Mouse (Mus musculus) C2C12 (cell line): ENCODE measurements around the gene Fbxl17.

ENCODE experiments used
- CTCF ChIP-seq: IDR thresholded peaks from one replicate; pipeline ENCODE4 v1.5.1; 2011; ENCODE audit not compliant: control insufficient read depth, insufficient read depth, insufficient read length
- MAX ChIP-seq: IDR thresholded peaks from one replicate; pipeline ENCODE4 v1.6.1; 2011; ENCODE audit warnings: mild to moderate bottlenecking, control low read depth
- MYOG ChIP-seq: IDR thresholded peaks from one replicate; pipeline ENCODE4 v1.6.1; 2011; ENCODE audit not compliant: control insufficient read depth, insufficient read length; ENCODE audit errors: extremely low read depth

DNA sequence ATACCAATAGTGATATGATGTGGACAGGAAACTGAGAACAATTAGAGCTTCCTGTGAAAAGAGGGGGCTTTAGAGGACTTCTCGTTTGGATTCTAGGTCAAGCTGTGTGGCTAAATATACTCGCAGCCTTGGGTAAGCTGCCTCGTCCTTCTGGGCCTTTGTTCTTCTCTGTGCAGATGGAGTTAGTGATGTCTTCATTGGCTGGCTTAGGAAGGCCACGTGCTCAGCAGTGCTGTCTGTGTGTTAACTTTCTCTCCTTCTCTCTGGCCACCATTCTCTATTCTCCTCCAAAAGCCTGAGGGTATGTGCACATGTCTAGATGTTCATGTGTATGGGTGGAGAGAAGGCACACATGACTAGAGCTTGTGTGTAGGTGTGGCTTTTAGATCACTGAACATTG lies 470.7 kb downstream of the Fbxl17 start:
- no peak for TF ChIP-seq CTCF
- TF ChIP-seq MYOG, result no peak
- no peak for TF ChIP-seq MAX
